Mouse (Mus musculus) left cerebral cortex, postnatal 25 days (tissue): ENCODE data around the gene Cacna2d2. TPM values are rescaled to one million over a fixed set of nuclear protein-coding genes. Genes with fewer than 3 reads are reported as not detected.
A peak's percentile ranks its signal among the peaks of the same experiment; 100 is the strongest.

Source experiments
- DNase-seq, 2 experiments: peaks; one replicate each; pipeline ENCODE4 v3.0.0; 2022; ENCODE audit warnings: low spot score in 2 of 2, mixed read lengths in 1 of 2
- intact Hi-C: fragments of 180-260 bp; cut with DNase I; formaldehyde crosslinking; loops from one replicate; pipeline ENCODE4 v1.15.1; 2025
- total RNA-seq, 2 experiments: library from RNA; stranded (reverse); gene quantifications; 2 replicates each; pipeline ENCODE4 v1.2.3; 2021

Gene Cacna2d2
- total RNA-seq, 2 experiments from 2014 or later = 25.4 to 40.2 TPM

DNA sequence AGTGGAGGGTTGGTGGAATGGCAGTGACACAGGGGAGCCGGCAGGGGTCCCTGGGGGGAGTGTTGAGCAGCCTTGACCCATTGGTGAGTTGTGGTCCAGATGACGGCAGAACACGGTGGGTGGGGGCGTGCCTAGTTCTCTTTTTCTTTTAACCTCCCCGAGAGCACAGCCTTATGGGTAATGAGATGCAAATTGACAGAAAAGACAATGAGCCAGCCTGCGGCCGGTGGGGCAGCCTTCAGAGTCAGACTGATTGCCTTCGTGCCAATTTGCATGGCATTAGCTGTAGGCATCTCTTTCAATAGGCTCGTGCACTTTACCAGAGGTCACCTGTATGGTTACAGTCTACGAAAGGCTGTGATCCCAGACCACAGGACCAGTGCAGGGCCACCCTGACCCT, 86.7 kb downstream of the Cacna2d2 start:
- intact Hi-C loops = no loop called here
- DNase-seq = no peak

DNA sequence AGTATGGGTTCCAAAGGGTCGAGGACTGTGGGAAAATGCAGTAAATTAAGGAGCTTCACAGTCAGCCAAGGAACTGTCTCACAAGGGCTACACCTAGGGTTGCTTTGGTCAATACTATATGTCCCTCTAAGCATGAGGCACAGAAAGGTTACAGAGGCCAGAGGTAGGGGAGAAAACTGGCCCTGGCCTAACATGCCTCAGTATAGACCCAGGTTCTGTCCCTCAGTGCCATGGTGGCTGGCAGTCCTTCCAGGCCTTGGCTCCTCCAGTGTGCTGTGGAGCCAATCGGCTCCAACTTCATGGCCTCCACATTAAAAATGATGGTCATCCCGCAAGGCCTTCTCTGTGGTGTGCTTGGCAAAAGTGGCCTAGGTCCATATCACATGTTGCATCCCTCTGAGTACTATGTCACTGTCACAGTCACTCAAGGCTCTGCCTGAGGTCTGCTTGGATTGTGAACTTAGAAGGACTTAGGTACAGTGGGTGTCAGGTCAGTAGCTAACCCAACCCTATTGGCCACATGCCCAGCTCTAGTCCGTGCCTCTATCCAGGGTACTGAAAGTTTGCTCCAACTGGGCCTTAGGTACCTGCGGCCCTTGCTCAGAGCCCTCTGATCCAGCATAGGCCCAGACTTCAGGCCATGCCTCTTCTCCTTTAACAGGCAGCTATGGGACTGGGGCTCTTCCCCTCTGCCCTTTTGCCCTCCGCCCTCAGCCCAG, 87.3 kb downstream of the Cacna2d2 start:
- intact Hi-C loops = no loop called here
- no peak for DNase-seq

DNA sequence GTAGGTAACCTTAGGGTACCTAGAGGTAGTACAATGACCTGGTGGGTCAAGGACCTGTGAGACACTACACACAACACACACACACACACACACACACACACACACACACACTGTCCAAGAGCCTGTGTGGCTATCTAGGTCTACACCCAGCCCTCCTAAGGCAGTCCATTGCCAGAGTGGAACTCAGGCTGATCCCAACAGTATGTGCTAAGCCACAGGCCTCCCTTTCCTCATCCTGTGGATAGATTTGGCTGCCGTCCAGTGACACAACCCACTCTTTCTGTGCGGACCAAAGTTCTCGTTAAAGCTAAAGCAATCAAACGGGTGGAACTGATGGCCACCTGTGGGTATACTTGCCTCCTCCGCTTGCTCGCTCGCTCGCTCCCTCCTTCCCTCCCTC, 90.7 kb downstream of the Cacna2d2 start:
- intact Hi-C loops = no loop called here

GRCm38 (mm10) chr9:107490625-107491024, 91.2 kb downstream of the Cacna2d2 start:
- intact Hi-C loops = no loop called here
- DNase-seq = no peak

More for the DNA sequence above, 90.7 kb downstream of the Cacna2d2 start:
- no peak for DNase-seq

GRCm38 (mm10) chr9:107493511-107493910, 94.1 kb downstream of the Cacna2d2 start:
- DNase-seq = no peak
- intact Hi-C loops = no loop called here

DNA sequence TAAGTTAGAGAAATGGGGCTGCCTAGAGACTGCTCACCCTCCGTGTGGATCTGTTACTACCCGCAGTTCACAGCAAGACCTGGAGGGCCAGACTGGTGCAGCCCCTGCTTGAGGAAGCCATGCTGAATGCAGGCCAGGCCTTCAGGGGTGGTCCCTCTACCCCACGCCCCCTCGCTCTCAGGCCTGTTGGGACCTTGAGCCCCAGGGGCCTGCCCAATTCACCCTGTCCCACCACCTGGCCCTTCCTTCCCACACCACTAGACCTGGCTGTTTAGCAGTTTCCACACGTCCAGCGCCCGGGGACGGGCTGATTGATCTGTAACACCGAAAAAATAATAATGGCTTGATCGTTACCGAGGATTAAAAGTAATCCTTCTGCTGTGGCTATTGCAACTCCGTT, 94.8 kb downstream of the Cacna2d2 start:
- intact Hi-C loops = no loop called here
- no peak for DNase-seq

DNA sequence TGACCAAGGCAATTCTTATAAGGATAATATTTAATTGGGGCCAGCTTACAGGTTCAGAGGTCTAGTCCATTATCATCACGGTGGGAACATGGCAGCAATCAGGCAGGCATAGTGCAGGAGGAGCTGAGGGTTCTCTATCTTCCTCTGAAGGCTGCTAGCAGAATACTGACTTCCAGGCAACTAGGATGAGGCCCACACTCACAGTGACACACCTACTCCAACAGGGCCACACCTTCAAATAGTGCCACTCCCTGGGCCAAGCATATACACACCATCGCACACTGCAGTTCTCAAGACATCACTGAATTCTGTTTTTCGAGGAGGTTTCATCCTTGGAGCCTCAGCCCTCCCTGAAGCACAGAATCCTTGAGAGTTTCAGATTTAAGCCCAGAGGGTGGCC, 96.9 kb downstream of the Cacna2d2 start:
- DNase-seq = no peak
- intact Hi-C loops = no loop called here

DNA sequence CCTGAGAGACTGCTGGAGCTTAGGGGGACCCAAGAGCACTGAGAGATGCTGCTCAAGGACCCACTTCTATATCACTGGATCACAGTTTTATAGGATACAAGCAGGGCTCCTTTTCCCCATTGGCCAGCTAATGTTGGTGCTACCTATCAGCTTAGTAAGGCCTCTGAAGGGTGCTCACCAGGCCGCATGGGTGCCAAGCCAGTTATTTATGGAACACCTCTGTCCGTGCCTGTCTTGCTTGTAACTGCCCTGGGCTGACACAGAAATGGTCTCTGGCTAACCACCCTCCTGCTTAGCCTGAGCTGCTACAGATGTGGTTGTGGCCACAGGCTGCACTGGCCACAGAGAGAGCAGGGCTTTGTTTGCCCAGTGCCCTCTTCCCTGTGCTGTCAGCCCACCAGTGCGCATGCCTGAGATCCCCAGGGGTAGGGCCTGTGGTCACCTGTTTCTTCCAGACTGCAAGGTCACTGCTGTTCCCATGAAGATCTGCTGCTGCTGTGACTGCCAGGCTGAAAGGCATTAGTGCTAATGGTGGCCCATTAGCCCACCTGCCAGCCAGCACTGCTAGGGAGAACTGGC, 101.4 kb downstream of the Cacna2d2 start:
- intact Hi-C loops = no loop called here
- DNase-seq = no peak

GRCm38 (mm10) chr9:107502131-107502846, 102.9 kb downstream of the Cacna2d2 start:
- intact Hi-C loops = no loop called here
- DNase-seq = no peak

- intact Hi-C loops = no loop called here
- DNase-seq = no peak
These were observed 105.5 kb downstream of the Cacna2d2 start for GRCm38 (mm10) chr9:107504662-107505537.

GRCm38 (mm10) chr9:107508266-107508665, 108.9 kb downstream of the Cacna2d2 start:
- peak; percentile 76 to 78 for DNase-seq
- intact Hi-C loops = no loop called here

- no peak for DNase-seq
These were observed 111.1 kb downstream of the Cacna2d2 start for GRCm38 (mm10) chr9:107510384-107511100.

DNA sequence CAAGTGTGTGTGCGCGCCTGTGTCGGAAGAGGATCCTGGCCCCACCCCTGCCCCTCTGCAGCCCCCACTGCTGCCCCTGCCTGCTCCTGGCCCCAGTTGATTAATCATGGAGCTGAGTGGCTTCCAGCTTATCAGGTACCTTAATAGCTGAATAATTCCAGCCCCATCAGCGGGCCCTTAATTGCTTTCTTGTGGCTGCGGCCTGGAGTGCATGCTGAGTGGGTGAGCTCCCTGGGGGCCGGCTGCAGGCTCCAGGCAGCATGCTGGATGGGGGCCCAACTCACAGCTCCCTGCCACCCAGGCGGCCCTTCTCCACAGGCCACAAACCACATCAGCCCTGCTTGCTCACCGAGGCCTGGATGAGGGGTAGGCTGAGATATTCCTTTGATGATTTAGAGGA, 112.0 kb downstream of the Cacna2d2 start:
- intact Hi-C loops = no loop called here

More at GRCm38 (mm10) chr9:107510384-107511100, 111.1 kb downstream of the Cacna2d2 start:
- intact Hi-C loops = no loop called here

GRCm38 (mm10) chr9:107512326-107512725, 112.9 kb downstream of the Cacna2d2 start:
- no peak for DNase-seq
- intact Hi-C loops = no loop called here

More for the DNA sequence above, 112.0 kb downstream of the Cacna2d2 start:
- DNase-seq = no peak

DNA sequence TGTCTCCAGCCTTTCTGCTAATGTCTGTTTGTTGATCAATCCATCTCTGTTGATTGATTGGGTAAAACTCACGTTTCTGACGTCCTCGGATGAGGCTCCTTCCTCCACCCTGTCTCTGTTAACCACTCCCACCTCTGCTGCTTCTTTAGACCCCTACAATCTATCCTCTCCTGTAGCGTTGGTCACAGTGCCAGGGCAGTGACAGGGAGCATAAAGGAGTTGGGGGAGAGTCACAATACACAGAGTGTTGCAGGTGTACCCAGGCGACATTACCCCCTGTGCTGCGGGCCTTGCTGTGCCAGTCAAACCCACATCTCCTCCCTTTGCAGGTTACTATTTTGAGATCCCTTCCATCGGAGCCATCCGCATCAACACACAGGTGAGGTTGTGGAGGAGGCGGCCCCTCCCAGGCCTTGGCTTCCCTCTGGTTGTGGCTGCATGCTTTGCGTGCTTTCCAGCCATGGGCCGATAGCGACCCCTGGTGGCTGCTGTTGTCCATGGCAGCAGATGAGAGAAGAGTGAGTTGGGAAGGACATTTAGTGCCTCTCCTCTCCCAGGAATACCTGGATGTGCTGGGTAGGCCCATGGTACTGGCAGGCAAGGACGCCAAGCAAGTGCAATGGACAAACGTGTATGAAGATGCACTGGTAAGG, 115.0 kb downstream of the Cacna2d2 start:
- intact Hi-C loops = loop anchor here (1.0 to 2.0 kb wide), 3 partner anchors 148 to 222 kb away; no protein-coding TSS in a partner anchor
- DNase-seq = peak; percentile 87 to 88

GRCm38 (mm10) chr9:107520331-107520730, 120.9 kb downstream of the Cacna2d2 start:
- no peak for DNase-seq
- intact Hi-C loops = no loop called here

- intact Hi-C loops = no loop called here
- DNase-seq = no peak
These were observed 121.8 kb downstream of the Cacna2d2 start for GRCm38 (mm10) chr9:107521190-107521589.

GRCm38 (mm10) chr9:107521711-107522399, 122.4 kb downstream of the Cacna2d2 start:
- DNase-seq = peak in 1 of 2 experiments; percentile 43

More at GRCm38 (mm10) chr9:107521711-107522399, 122.4 kb downstream of the Cacna2d2 start:
- intact Hi-C loops = no loop called here
